Mouse (Mus musculus) gastrocnemius, adult 18-20 months (tissue): ENCODE measurements around the gene Gm28490. TPM values are rescaled to one million over a fixed set of nuclear protein-coding genes. Genes with fewer than 3 reads are reported as not detected.
"Not testable (repeated sequence)": the region's sequence is repeated elsewhere in the genome, so short reads cannot be mapped to it uniquely, and the experiment has no call there.

Experiments used
- DNase-seq: peaks from one replicate; pipeline ENCODE4 v3.0.0; 2021; ENCODE audit warnings: low spot score
- long read RNA-seq, 2 experiments: library from polyadenylated mRNA; stranded (forward); transcript quantifications; one replicate each; pipeline ENCODE4 v2.0.0; 2021
- total RNA-seq, 2 experiments: library from RNA; stranded (reverse); gene quantifications; 2 replicates each; pipeline ENCODE4 v1.2.3; 2021

Gene Gm28490
- not detected for total RNA-seq
- long read RNA-seq, experiment 1: 0 reads
- long read RNA-seq, experiment 2: 0 reads

DNA sequence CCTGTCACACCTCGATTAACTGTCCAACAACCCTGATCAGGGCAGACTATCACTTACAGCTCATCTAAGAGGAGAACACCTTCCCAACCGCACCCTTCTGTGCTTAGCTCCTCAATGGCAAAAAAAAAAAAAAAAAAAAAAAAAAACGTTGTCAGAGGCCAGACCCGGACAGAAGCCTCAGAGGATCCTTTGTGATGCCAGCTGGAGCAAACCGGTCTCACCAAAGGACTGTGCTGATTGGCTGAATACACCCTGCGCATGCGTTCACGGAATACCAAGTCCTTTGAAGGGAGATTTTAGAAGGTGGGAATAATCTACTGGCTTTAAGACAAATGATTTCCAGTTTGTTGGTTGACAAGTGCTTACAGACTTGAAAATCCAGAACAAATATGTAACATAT, at the start of gene Gm28490:
Gene Gm28490 (minus strand): TSS at position 101 of the 400 bp plus-strand sequence.
- not testable (repeated sequence) for DNase-seq
